Mouse (Mus musculus) 416B (cell line): ENCODE measurements around the gene Dlgap5.

ENCODE experiments used
- DNase-seq: peaks from one replicate; pipeline ENCODE4 v3.0.0; 2011; ENCODE audit warnings: low read depth

Dlgap5 gene

GRCm38 (mm10) chr14:47395462-47396026, 22.7 kb downstream of the Dlgap5 start:
- peak; percentile 79 for DNase-seq

- DNase-seq: peak; percentile 60
These were observed 23.2 kb downstream of the Dlgap5 start for GRCm38 (mm10) chr14:47395007-47395406.

GRCm38 (mm10) chr14:47393354-47394094, 24.7 kb downstream of the Dlgap5 start:
- DNase-seq: peak; percentile 73

- no peak for DNase-seq
These were observed 32.1 kb downstream of the Dlgap5 start for GRCm38 (mm10) chr14:47386125-47386524.

GRCm38 (mm10) chr14:47384653-47385052, 33.6 kb downstream of the Dlgap5 start:
- no peak for DNase-seq

GRCm38 (mm10) chr14:47383911-47384310, 34.3 kb downstream of the Dlgap5 start:
- DNase-seq: no peak

GRCm38 (mm10) chr14:47378336-47378735, 39.9 kb downstream of the Dlgap5 start:
- no peak for DNase-seq

- DNase-seq: peak; percentile 41
These were observed 41.7 kb downstream of the Dlgap5 start for GRCm38 (mm10) chr14:47376526-47376925.

- peak; percentile 97 for DNase-seq
These were observed 44.2 kb downstream of the Dlgap5 start for GRCm38 (mm10) chr14:47373728-47374678.

- peak; percentile 91 for DNase-seq
These were observed 46.5 kb downstream of the Dlgap5 start for GRCm38 (mm10) chr14:47371689-47372088.

- no peak for DNase-seq
These were observed 47.4 kb downstream of the Dlgap5 start for GRCm38 (mm10) chr14:47370790-47371189.

- no peak for DNase-seq
These were observed 48.5 kb downstream of the Dlgap5 start for GRCm38 (mm10) chr14:47369741-47370140.

- DNase-seq: peak; percentile 61
These were observed 50.7 kb downstream of the Dlgap5 start, which contains the start of gene Lgals3 for GRCm38 (mm10) chr14:47367461-47367860. TSS of gene Lgals3 (plus strand) at chr14:47367751.

- peak; percentile 51 for DNase-seq
These were observed 51.3 kb downstream of the Dlgap5 start for GRCm38 (mm10) chr14:47366881-47367321.

- no peak for DNase-seq
These were observed 53.3 kb downstream of the Dlgap5 start for GRCm38 (mm10) chr14:47364742-47365449.

- DNase-seq: no peak
These were observed 56.3 kb downstream of the Dlgap5 start for GRCm38 (mm10) chr14:47361899-47362298.

- DNase-seq: no peak
These were observed 56.8 kb downstream of the Dlgap5 start for GRCm38 (mm10) chr14:47361418-47361817.

- no peak for DNase-seq
These were observed 58.6 kb downstream of the Dlgap5 start for GRCm38 (mm10) chr14:47359610-47360009.

GRCm38 (mm10) chr14:47356622-47357021, 61.6 kb downstream of the Dlgap5 start:
- DNase-seq: no peak

- no peak for DNase-seq
These were observed 63.3 kb downstream of the Dlgap5 start for GRCm38 (mm10) chr14:47354948-47355347.

- DNase-seq: peak; percentile 80
These were observed 64.1 kb downstream of the Dlgap5 start for GRCm38 (mm10) chr14:47354111-47354577.

- no peak for DNase-seq
These were observed 65.0 kb downstream of the Dlgap5 start for GRCm38 (mm10) chr14:47353240-47353639.
